Mouse (Mus musculus): Measurements from ENCODE around the gene Hoxa9. TPM values are rescaled to one million over a fixed set of nuclear protein-coding genes. Genes with fewer than 3 reads are reported as not detected.

The Hoxa9 gene
- total and polyA plus RNA-seq, 3 experiments = 0.04 TPM; not detected in 2

- Histone ChIP-seq H3K9ac (ENCODE audit: low read depth, low read length) (no peak overlapping the region), H3K36me3 (ENCODE audit: control insufficient read depth, insufficient read depth, low read length) (no peaks in the 10 kb centered on the region), H3K27ac (no peak overlapping the region), H3K27me3 (ENCODE audit: control insufficient read depth, insufficient read depth, low read length) (peaks cover 42% of the 10 kb centered on the region), H3K4me3 (no peak overlapping the region), H3K4me1 (ENCODE audit: control insufficient read depth, insufficient read depth, low read length) (no peaks in the 10 kb centered on the region), H3K79me2 (replicated peaks; ENCODE audit: control insufficient read depth, insufficient read depth, low read length) (no peaks in the 10 kb centered on the region)
- 7% methylated on average over 26 of the region's 26 CpGs for WGBS
- DNase-seq = no peak
- TF ChIP-seq POLR2A (IDR thresholded peaks at IDR 0.05; ENCODE audit: insufficient read depth, low read depth, low read length) (no peak), EP300 (IDR thresholded peaks at IDR 0.05; ENCODE audit: insufficient read depth, low read depth, low read length) (no peak), CTCF (IDR thresholded peaks at IDR 0.05) (no peak)
- intact Hi-C loops (cut with DNase I) = no loop called here
These were observed 4.2 kb downstream of the Hoxa9 start for GRCm38 (mm10) chr6:52226569-52227257.

- Histone ChIP-seq H3K27me3 (ENCODE audit: control insufficient read depth, insufficient read depth, low read length) (peaks cover 45% of the 10 kb centered on the region), H3K4me1 (ENCODE audit: control insufficient read depth, insufficient read depth, low read length) (peaks cover 1% of the 10 kb centered on the region; the same call in 1 of the 2 replicates), H3K79me2 (replicated peaks; ENCODE audit: control insufficient read depth, insufficient read depth, low read length) (no peaks in the 10 kb centered on the region), H3K36me3 (ENCODE audit: control insufficient read depth, insufficient read depth, low read length) (no peaks in the 10 kb centered on the region), H3K27ac (no peak overlapping the region), H3K4me3 (no peak overlapping the region), H3K9ac (ENCODE audit: low read depth, low read length) (no peak overlapping the region)
- no peak for TF ChIP-seq POLR2A (IDR thresholded peaks at IDR 0.05; ENCODE audit: insufficient read depth, low read depth, low read length)
- TF ChIP-seq EP300 (IDR thresholded peaks at IDR 0.05; ENCODE audit: insufficient read depth, low read depth, low read length) = no peak
- TF ChIP-seq CTCF (IDR thresholded peaks at IDR 0.05) = no peak
- DNase-seq = peak in 1 of 2 experiments; percentile 16
- 5% methylated on average over 69 of the region's 69 CpGs for WGBS
- intact Hi-C loops (cut with DNase I) = no loop called here
These were observed 5.0 kb downstream of the Hoxa9 start for GRCm38 (mm10) chr6:52225612-52226568.

GRCm38 (mm10) chr6:52224895-52225611 is 5.8 kb downstream of the Hoxa9 start:
- no peaks in the 10 kb centered on the region for H3K36me3 ChIP-seq (ENCODE audit: control insufficient read depth, insufficient read depth, low read length)
- H3K27ac ChIP-seq = no peak overlapping the region
- no peak for TF ChIP-seq EP300 (IDR thresholded peaks at IDR 0.05; ENCODE audit: insufficient read depth, low read depth, low read length)
- no peak for TF ChIP-seq CTCF (IDR thresholded peaks at IDR 0.05)
- TF ChIP-seq POLR2A (IDR thresholded peaks at IDR 0.05; ENCODE audit: insufficient read depth, low read depth, low read length) = no peak
- DNase-seq = no peak
- H3K4me1 ChIP-seq (ENCODE audit: control insufficient read depth, insufficient read depth, low read length) = peaks cover 1% of the 10 kb centered on the region; the same call in 1 of the 2 replicates
- 3% methylated on average over 36 of the region's 36 CpGs for WGBS
- intact Hi-C loops (cut with DNase I) = loop anchor here (5.0 kb wide), 2 partner anchors 348 to 843 kb away; no protein-coding TSS in a partner anchor
- peaks cover 39% of the 10 kb centered on the region for H3K27me3 ChIP-seq (ENCODE audit: control insufficient read depth, insufficient read depth, low read length)
- H3K9ac ChIP-seq (ENCODE audit: low read depth, low read length) = no peak overlapping the region
- H3K4me3 ChIP-seq = no peak overlapping the region
- no peaks in the 10 kb centered on the region for H3K79me2 ChIP-seq (replicated peaks; ENCODE audit: control insufficient read depth, insufficient read depth, low read length)

GRCm38 (mm10) chr6:52223939-52224760 is 6.7 kb downstream of the Hoxa9 start:
- no peak overlapping the region for H3K9ac ChIP-seq (ENCODE audit: low read depth, low read length)
- no peak overlapping the region for H3K4me3 ChIP-seq
- no peaks in the 10 kb centered on the region for H3K36me3 ChIP-seq (ENCODE audit: control insufficient read depth, insufficient read depth, low read length)
- peaks cover 35% of the 10 kb centered on the region for H3K27me3 ChIP-seq (ENCODE audit: control insufficient read depth, insufficient read depth, low read length)
- 12% methylated on average over 24 of the region's 24 CpGs for WGBS
- no peaks in the 10 kb centered on the region for H3K79me2 ChIP-seq (replicated peaks; ENCODE audit: control insufficient read depth, insufficient read depth, low read length)
- intact Hi-C loops (cut with DNase I) = loop anchor here (5.0 kb wide), 2 partner anchors 347 to 842 kb away; no protein-coding TSS in a partner anchor
- H3K27ac ChIP-seq = no peak overlapping the region
- H3K4me1 ChIP-seq (ENCODE audit: control insufficient read depth, insufficient read depth, low read length) = peaks cover 1% of the 10 kb centered on the region; the same call in 1 of the 2 replicates
- TF ChIP-seq EP300 (IDR thresholded peaks at IDR 0.05; ENCODE audit: insufficient read depth, low read depth, low read length) = no peak
- no peak for TF ChIP-seq POLR2A (IDR thresholded peaks at IDR 0.05; ENCODE audit: insufficient read depth, low read depth, low read length)
- TF ChIP-seq CTCF (IDR thresholded peaks at IDR 0.05) = no peak
- DNase-seq = no peak

- Histone ChIP-seq H3K79me2 (replicated peaks; ENCODE audit: control insufficient read depth, insufficient read depth, low read length) (no peaks in the 10 kb centered on the region), H3K36me3 (ENCODE audit: control insufficient read depth, insufficient read depth, low read length) (no peaks in the 10 kb centered on the region), H3K27ac (no peak overlapping the region), H3K9ac (ENCODE audit: low read depth, low read length) (no peak overlapping the region), H3K4me1 (ENCODE audit: control insufficient read depth, insufficient read depth, low read length) (peaks cover 1% of the 10 kb centered on the region; the same call in 1 of the 2 replicates), H3K27me3 (ENCODE audit: control insufficient read depth, insufficient read depth, low read length) (peaks cover 38% of the 10 kb centered on the region), H3K4me3 (no peak overlapping the region)
- no peak for TF ChIP-seq POLR2A (IDR thresholded peaks at IDR 0.05; ENCODE audit: insufficient read depth, low read depth, low read length)
- TF ChIP-seq CTCF (IDR thresholded peaks at IDR 0.05) = no peak
- no peak for TF ChIP-seq EP300 (IDR thresholded peaks at IDR 0.05; ENCODE audit: insufficient read depth, low read depth, low read length)
- intact Hi-C loops (cut with DNase I) = loop anchor here (5.0 kb wide), 2 partner anchors 345 to 840 kb away; no protein-coding TSS in a partner anchor
- 48% methylated on average over 13 of the region's 13 CpGs for WGBS
- DNase-seq = no peak
These were observed 8.2 kb downstream of the Hoxa9 start for GRCm38 (mm10) chr6:52222729-52223128.

All from heart, adult 2 months (tissue).